Mouse (Mus musculus): ENCODE measurements around the gene Scn3b. TPM values are rescaled to one million over a fixed set of nuclear protein-coding genes. Genes with fewer than 3 reads are reported as not detected.

Scn3b gene
- polyA plus RNA-seq, 1 experiment from 2014 or later: 127 TPM

- ATAC-seq: no peak; the same call in 1 of the 2 replicates
- Histone ChIP-seq H3K9me3 (ENCODE audit: control insufficient read depth, low read length) (no peaks in the 10 kb centered on the region), H3K9ac (replicated peaks; ENCODE audit: low read depth, low read length) (no peak overlapping the region), H3K36me3 (ENCODE audit: control insufficient read depth, insufficient read depth) (0 out of 2 replicates have a peak, but pooled peaks cover 3% of the 10 kb centered on the region), H3K4me3 (replicated peaks; ENCODE audit: low read length) (no peak overlapping the region), H3K27ac (ENCODE audit: low read length) (peak overlapping the region; percentile 62), H3K27me3 (replicated peaks; ENCODE audit: control insufficient read depth, insufficient read depth, low read length) (no peaks in the 10 kb centered on the region), H3K4me1 (replicated peaks; ENCODE audit: control insufficient read depth, insufficient read depth, low read length) (peaks cover 45% of the 10 kb centered on the region), H3K4me2 (ENCODE audit: low read length) (no peak overlapping the region)
- 40% methylated on average over 4 of the region's 4 CpGs for WGBS
Measured at GRCm38 (mm10) chr9:40337131-40337820, 68.3 kb downstream of the Scn3b start.

GRCm38 (mm10) chr9:40339578-40339977 is 70.6 kb downstream of the Scn3b start:
- ATAC-seq: no peak
- no peak overlapping the region for H3K27ac ChIP-seq (ENCODE audit: low read length)
- H3K4me2 ChIP-seq (ENCODE audit: low read length): no peak overlapping the region

More at GRCm38 (mm10) chr9:40339578-40339977, 70.6 kb downstream of the Scn3b start:
- no peak overlapping the region for H3K4me3 ChIP-seq (replicated peaks; ENCODE audit: low read length)
- 58% methylated on average over 9 of the region's 9 CpGs for WGBS
- peaks cover 47% of the 10 kb centered on the region for H3K4me1 ChIP-seq (replicated peaks; ENCODE audit: control insufficient read depth, insufficient read depth, low read length)
- no peaks in the 10 kb centered on the region for H3K27me3 ChIP-seq (replicated peaks; ENCODE audit: control insufficient read depth, insufficient read depth, low read length)
- H3K36me3 ChIP-seq (ENCODE audit: control insufficient read depth, insufficient read depth): no peaks in the 10 kb centered on the region
- H3K9ac ChIP-seq (replicated peaks; ENCODE audit: low read depth, low read length): no peak overlapping the region
- H3K9me3 ChIP-seq (ENCODE audit: control insufficient read depth, low read length): no peaks in the 10 kb centered on the region

Other genes starting within 250 kb of the Scn3b start
- gene Olfr981, start 247.8 kb upstream of the Scn3b start, polyA plus RNA-seq (2015; fragmentation: Nextera tagmentation; extraction: Ambion mirVana): not detected in 2 replicates
- not detected in 2 replicates for gene Olfr982, start 195.4 kb upstream of the Scn3b start, polyA plus RNA-seq (2015; fragmentation: Nextera tagmentation; extraction: Ambion mirVana)
- not detected in 2 replicates for gene Olfr983, start 175.6 kb upstream of the Scn3b start, polyA plus RNA-seq (2015; fragmentation: Nextera tagmentation; extraction: Ambion mirVana)
- gene Olfr984, start 155.0 kb upstream of the Scn3b start, polyA plus RNA-seq (2015; fragmentation: Nextera tagmentation; extraction: Ambion mirVana): not detected in 2 replicates
- not detected in 2 replicates for gene Olfr985, start 139.0 kb upstream of the Scn3b start, polyA plus RNA-seq (2015; fragmentation: Nextera tagmentation; extraction: Ambion mirVana)
- gene Tmem225, start 121.1 kb upstream of the Scn3b start, polyA plus RNA-seq (2015; fragmentation: Nextera tagmentation; extraction: Ambion mirVana): not detected in 2 replicates
- not detected in 2 replicates for gene Olfr986, start 88.3 kb upstream of the Scn3b start, polyA plus RNA-seq (2015; fragmentation: Nextera tagmentation; extraction: Ambion mirVana)
- 11.0 and 12.0 TPM in 2 replicates for gene Zfp202, start 76.9 kb upstream of the Scn3b start, polyA plus RNA-seq (2015; fragmentation: Nextera tagmentation; extraction: Ambion mirVana)